Mouse (Mus musculus) thymus, adult 2 months (tissue): Measurements from ENCODE around the gene Ly6g.
"Not testable (repeated sequence)": the region's sequence is repeated elsewhere in the genome, so short reads cannot be mapped to it uniquely, and the experiment has no call there.

ENCODE experiments used
- CTCF ChIP-seq: fragments of 200-500 bp; IDR thresholded peaks from 2 replicates; pipeline ENCODE4 v1.5.1; 2012; ENCODE audit warnings: mild to moderate bottlenecking, control low read depth, low read length, moderate library complexity, borderline replicate concordance; ENCODE audit not compliant: control insufficient read depth, poor library complexity, insufficient read depth; ENCODE audit errors: extremely low read depth
- POLR2A ChIP-seq: fragments of 200-500 bp; IDR thresholded peaks from 2 replicates; pipeline ENCODE4 v1.6.1; 2012; ENCODE audit warnings: mild to moderate bottlenecking, low read length, control low read depth, moderate library complexity; ENCODE audit not compliant: control insufficient read depth, poor library complexity, insufficient read depth; ENCODE audit errors: extremely low read depth

GRCm38 (mm10) chr15:75117481-75117880, 37.6 kb upstream of the Ly6g start:
- TF ChIP-seq CTCF, POLR2A: not testable (repeated sequence)
